Mouse (Mus musculus) right cerebral cortex, postnatal 14 days (tissue): ENCODE measurements around the gene Myh10.

Source experiments
- DNase-seq: peaks from one replicate; pipeline ENCODE4 v3.0.0; 2022

The Myh10 gene

GRCm38 (mm10) chr11:68750206-68750605 is 58.8 kb downstream of the Myh10 start:
- no peak for DNase-seq

GRCm38 (mm10) chr11:68750938-68751337 is 59.6 kb downstream of the Myh10 start:
- DNase-seq, result peak; percentile 62

- DNase-seq, result no peak
Observed at GRCm38 (mm10) chr11:68754283-68754682, 62.9 kb downstream of the Myh10 start.

- DNase-seq, result no peak
Observed at GRCm38 (mm10) chr11:68756456-68757348, 65.3 kb downstream of the Myh10 start.

- no peak for DNase-seq
Observed at GRCm38 (mm10) chr11:68759691-68760090, 68.3 kb downstream of the Myh10 start.

- no peak for DNase-seq
Observed at GRCm38 (mm10) chr11:68761155-68761554, 69.8 kb downstream of the Myh10 start.

GRCm38 (mm10) chr11:68761664-68762063 is 70.3 kb downstream of the Myh10 start:
- DNase-seq, result no peak

GRCm38 (mm10) chr11:68764622-68765021 is 73.3 kb downstream of the Myh10 start:
- DNase-seq, result no peak

- no peak for DNase-seq
Observed at GRCm38 (mm10) chr11:68767762-68768542, 76.6 kb downstream of the Myh10 start.

GRCm38 (mm10) chr11:68769770-68770510 is 78.6 kb downstream of the Myh10 start:
- DNase-seq, result no peak

GRCm38 (mm10) chr11:68776147-68776655 is 84.8 kb downstream of the Myh10 start:
- DNase-seq, result no peak

GRCm38 (mm10) chr11:68777933-68778332 is 86.6 kb downstream of the Myh10 start:
- DNase-seq, result peak; percentile 28

GRCm38 (mm10) chr11:68778855-68779254 is 87.5 kb downstream of the Myh10 start:
- DNase-seq, result no peak

GRCm38 (mm10) chr11:68779735-68780465 is 88.5 kb downstream of the Myh10 start:
- DNase-seq, result no peak

- no peak for DNase-seq
Observed at GRCm38 (mm10) chr11:68780466-68781114, 89.2 kb downstream of the Myh10 start.

GRCm38 (mm10) chr11:68782336-68782735 is 91.0 kb downstream of the Myh10 start:
- no peak for DNase-seq

- DNase-seq, result no peak
Observed at GRCm38 (mm10) chr11:68785813-68786212, 94.5 kb downstream of the Myh10 start.

- no peak for DNase-seq
Observed at GRCm38 (mm10) chr11:68787222-68787621, 95.9 kb downstream of the Myh10 start.

- no peak for DNase-seq
Observed at GRCm38 (mm10) chr11:68790720-68791119, 99.4 kb downstream of the Myh10 start.

- no peak for DNase-seq
Observed at GRCm38 (mm10) chr11:68791794-68792193, 100.4 kb downstream of the Myh10 start.

- no peak for DNase-seq
Observed at GRCm38 (mm10) chr11:68798258-68798657, 106.9 kb downstream of the Myh10 start.

GRCm38 (mm10) chr11:68805148-68805547 is 113.8 kb downstream of the Myh10 start:
- DNase-seq, result no peak
